Mouse (Mus musculus): ENCODE measurements at regions not wholly inside any gene's neighbourhood (a gene's known extent, or its start where the extent isn't known, plus 50 kb on each side); places are given as distances from the start of the nearest gene placed in this dataset.

- TF ChIP-seq EP300 (optimal IDR thresholded peaks at IDR 0.05) (no peak), CTCF (IDR thresholded peaks at IDR 0.05; ENCODE audit: low read depth) (no peak)
- no peak for ATAC-seq (ENCODE audit: low FRiP score, low TSS enrichment)
Observed at GRCm38 (mm10) chr8:49255954-49256353, 412.2 kb upstream of the Tenm3 start.

GRCm38 (mm10) chr8:49254311-49254828, 410.6 kb upstream of the Tenm3 start:
- Histone ChIP-seq H3K4me2 (replicated peaks; ENCODE audit: low read depth) (no peak overlapping the region), H3K4me3 (ENCODE audit: low read depth, low read length) (no peak overlapping the region), H3K4me1 (replicated peaks; ENCODE audit: control insufficient read depth, insufficient read depth) (no peaks in the 10 kb centered on the region), H3K27ac (replicated peaks) (no peak overlapping the region), H3K9me3 (ENCODE audit: control insufficient read depth, low read length) (no peaks in the 10 kb centered on the region), H3K36me3 (ENCODE audit: control insufficient read depth, insufficient read depth, low read length) (no peaks in the 10 kb centered on the region), H3K27me3 (ENCODE audit: control insufficient read depth, insufficient read depth, low read length) (no peaks in the 10 kb centered on the region), H3K9ac (ENCODE audit: low read length) (no peak overlapping the region)
- DNase-seq (ENCODE audit: low spot score) (no peak), ATAC-seq (ENCODE audit: low FRiP score, low TSS enrichment) (no peak)
- WGBS: 74% methylated on average over 3 of the region's 3 CpGs
- TF ChIP-seq CTCF (IDR thresholded peaks at IDR 0.05; ENCODE audit: low read depth) (no peak), EP300 (optimal IDR thresholded peaks at IDR 0.05) (no peak)

More at GRCm38 (mm10) chr8:49255954-49256353, 412.2 kb upstream of the Tenm3 start:
- WGBS: 56% methylated on average over 2 of the region's 2 CpGs
- H3K9me3 ChIP-seq (ENCODE audit: control insufficient read depth, low read length): no peaks in the 10 kb centered on the region
- no peak overlapping the region for H3K9ac ChIP-seq (ENCODE audit: low read length)
- H3K27ac ChIP-seq (replicated peaks): no peak overlapping the region
- no peaks in the 10 kb centered on the region for H3K27me3 ChIP-seq (ENCODE audit: control insufficient read depth, insufficient read depth, low read length)
- no peak overlapping the region for H3K4me2 ChIP-seq (replicated peaks; ENCODE audit: low read depth)
- no peaks in the 10 kb centered on the region for H3K4me1 ChIP-seq (replicated peaks; ENCODE audit: control insufficient read depth, insufficient read depth)
- DNase-seq (ENCODE audit: low spot score): no peak
- H3K4me3 ChIP-seq (ENCODE audit: low read depth, low read length): no peak overlapping the region
- H3K36me3 ChIP-seq (ENCODE audit: control insufficient read depth, insufficient read depth, low read length): no peaks in the 10 kb centered on the region

GRCm38 (mm10) chr8:49243002-49243401, 399.3 kb upstream of the Tenm3 start:
- Histone ChIP-seq H3K9me3 (ENCODE audit: control insufficient read depth, low read length) (no peaks in the 10 kb centered on the region), H3K27ac (replicated peaks) (no peak overlapping the region), H3K4me1 (replicated peaks; ENCODE audit: control insufficient read depth, insufficient read depth) (no peaks in the 10 kb centered on the region), H3K36me3 (ENCODE audit: control insufficient read depth, insufficient read depth, low read length) (no peaks in the 10 kb centered on the region), H3K27me3 (ENCODE audit: control insufficient read depth, insufficient read depth, low read length) (no peaks in the 10 kb centered on the region), H3K4me3 (ENCODE audit: low read depth, low read length) (no peak overlapping the region), H3K9ac (ENCODE audit: low read length) (no peak overlapping the region), H3K4me2 (replicated peaks; ENCODE audit: low read depth) (no peak overlapping the region)
- 65% methylated on average over 5 of the region's 5 CpGs for WGBS
- DNase-seq (ENCODE audit: low spot score): no peak
- ATAC-seq (ENCODE audit: low FRiP score, low TSS enrichment): no peak
- no peak for TF ChIP-seq CTCF (IDR thresholded peaks at IDR 0.05; ENCODE audit: low read depth)

GRCm38 (mm10) chr8:49236822-49237071, 393.0 kb upstream of the Tenm3 start:
- no peaks in the 10 kb centered on the region for H3K4me1 ChIP-seq (replicated peaks; ENCODE audit: control insufficient read depth, insufficient read depth)
- H3K9me3 ChIP-seq (ENCODE audit: control insufficient read depth, low read length): no peaks in the 10 kb centered on the region
- H3K27ac ChIP-seq (replicated peaks): no peak overlapping the region
- DNase-seq (ENCODE audit: low spot score) (no peak), ATAC-seq (ENCODE audit: low FRiP score, low TSS enrichment) (no peak)
- H3K27me3 ChIP-seq (ENCODE audit: control insufficient read depth, insufficient read depth, low read length): no peaks in the 10 kb centered on the region
- TF ChIP-seq CTCF (IDR thresholded peaks at IDR 0.05; ENCODE audit: low read depth): no peak
- no peak for TF ChIP-seq EP300 (optimal IDR thresholded peaks at IDR 0.05)
- H3K36me3 ChIP-seq (ENCODE audit: control insufficient read depth, insufficient read depth, low read length): no peaks in the 10 kb centered on the region
- H3K4me3 ChIP-seq (ENCODE audit: low read depth, low read length): no peak overlapping the region
- 70% methylated on average over 4 of the region's 4 CpGs for WGBS
- H3K4me2 ChIP-seq (replicated peaks; ENCODE audit: low read depth): no peak overlapping the region
- H3K9ac ChIP-seq (ENCODE audit: low read length): no peak overlapping the region

DNA sequence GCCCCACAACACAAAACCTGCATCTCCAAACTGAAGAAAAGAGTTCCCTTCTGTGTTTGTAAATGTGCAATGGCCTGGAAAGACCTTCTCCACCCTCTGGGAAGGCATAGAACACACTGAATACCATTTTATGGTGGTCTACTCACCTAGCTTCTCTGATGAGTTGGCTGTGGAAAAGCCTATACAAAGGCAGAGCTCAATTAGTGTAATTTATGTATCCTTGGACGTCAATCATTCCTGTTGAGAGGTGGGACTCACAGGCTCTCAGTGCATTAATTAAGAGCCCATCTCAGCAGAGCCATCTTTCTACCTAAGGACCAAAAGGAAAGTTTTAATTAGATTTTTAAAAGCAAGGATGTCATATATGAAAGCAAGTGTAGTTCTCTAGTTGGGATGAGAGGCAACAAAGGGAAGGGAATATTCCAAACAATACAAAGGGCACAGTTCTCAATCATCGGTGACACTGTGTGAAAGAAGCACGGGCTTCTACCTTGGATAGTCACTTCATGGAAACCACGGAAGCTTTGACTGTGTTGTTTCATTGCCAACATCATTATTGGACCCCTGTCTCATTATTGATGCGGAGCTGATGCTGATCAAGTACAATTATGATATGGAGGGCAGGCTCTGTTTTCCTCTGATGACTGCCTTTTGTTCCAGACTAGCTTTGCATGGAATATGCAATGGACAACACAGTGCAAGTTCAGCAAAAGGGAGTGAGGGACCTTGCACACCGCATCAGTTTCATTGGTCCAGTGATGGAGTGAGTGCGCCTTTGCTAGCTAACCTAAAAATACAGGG, 392.5 kb upstream of the Tenm3 start:
- H3K4me2 ChIP-seq (replicated peaks; ENCODE audit: low read depth): no peak overlapping the region
- no peak for TF ChIP-seq CTCF (IDR thresholded peaks at IDR 0.05; ENCODE audit: low read depth)
- TF ChIP-seq EP300 (optimal IDR thresholded peaks at IDR 0.05): no peak
- no peak overlapping the region for H3K4me3 ChIP-seq (ENCODE audit: low read depth, low read length)
- no peaks in the 10 kb centered on the region for H3K27me3 ChIP-seq (ENCODE audit: control insufficient read depth, insufficient read depth, low read length)
- DNase-seq (ENCODE audit: low spot score) (no peak), ATAC-seq (ENCODE audit: low FRiP score, low TSS enrichment) (no peak)
- no peak overlapping the region for H3K27ac ChIP-seq (replicated peaks)
- no peaks in the 10 kb centered on the region for H3K4me1 ChIP-seq (replicated peaks; ENCODE audit: control insufficient read depth, insufficient read depth)
- H3K9ac ChIP-seq (ENCODE audit: low read length): no peak overlapping the region
- no peaks in the 10 kb centered on the region for H3K9me3 ChIP-seq (ENCODE audit: control insufficient read depth, low read length)
- H3K36me3 ChIP-seq (ENCODE audit: control insufficient read depth, insufficient read depth, low read length): no peaks in the 10 kb centered on the region
- 81% methylated on average over 7 of the region's 7 CpGs for WGBS

DNA sequence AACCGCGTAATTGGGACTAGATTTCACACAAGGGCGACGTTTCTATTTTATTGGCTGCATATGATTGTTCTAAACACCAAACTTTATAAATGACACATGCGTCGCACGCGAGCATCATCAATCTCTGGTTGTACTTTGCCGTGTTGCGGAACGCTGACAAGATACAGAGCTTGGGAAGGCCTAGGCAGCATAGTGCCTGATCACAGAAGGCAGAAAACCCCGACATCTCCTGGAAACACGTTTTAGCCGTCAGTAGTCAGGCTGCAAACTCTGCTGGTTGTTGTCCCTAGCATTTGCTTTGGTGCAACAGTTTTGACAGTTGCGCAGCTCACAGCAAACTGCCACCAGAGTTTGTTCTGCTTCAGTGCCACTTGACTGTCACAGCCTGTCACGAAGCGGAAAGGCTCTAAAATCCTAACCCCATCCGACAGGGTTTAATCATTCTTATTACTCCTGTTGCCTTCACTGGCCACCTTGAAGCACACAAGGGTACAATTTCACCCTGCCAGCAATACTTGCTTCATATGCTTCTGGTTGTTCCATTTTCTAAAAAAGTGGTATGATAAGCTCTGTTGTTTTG, 380.2 kb upstream of the Tenm3 start:
- ATAC-seq (ENCODE audit: low FRiP score, low TSS enrichment) (no peak), DNase-seq (ENCODE audit: low spot score) (no peak)

More for the DNA sequence above, 380.2 kb upstream of the Tenm3 start:
- Histone ChIP-seq H3K36me3 (ENCODE audit: control insufficient read depth, insufficient read depth, low read length) (no peaks in the 10 kb centered on the region), H3K4me2 (replicated peaks; ENCODE audit: low read depth) (no peak overlapping the region), H3K4me3 (ENCODE audit: low read depth, low read length) (no peak overlapping the region), H3K9me3 (ENCODE audit: control insufficient read depth, low read length) (no peaks in the 10 kb centered on the region), H3K27me3 (ENCODE audit: control insufficient read depth, insufficient read depth, low read length) (no peaks in the 10 kb centered on the region), H3K27ac (replicated peaks) (no peak overlapping the region), H3K4me1 (replicated peaks; ENCODE audit: control insufficient read depth, insufficient read depth) (no peaks in the 10 kb centered on the region), H3K9ac (ENCODE audit: low read length) (no peak overlapping the region)
- TF ChIP-seq CTCF (IDR thresholded peaks at IDR 0.05; ENCODE audit: low read depth) (no peak), EP300 (optimal IDR thresholded peaks at IDR 0.05) (no peak)
- 80% methylated on average over 18 of the region's 18 CpGs for WGBS
